Mouse (Mus musculus): ENCODE data around the gene Gm266. TPM values are rescaled to one million over a fixed set of nuclear protein-coding genes. Genes with fewer than 3 reads are reported as not detected.

Gm266 gene
- 0.72 TPM in 1 of 2 replicates, not detected in the other for polyA plus RNA-seq (2011; ENCODE audit: insufficient read length, low read depth, missing spikeins)

GRCm38 (mm10) chr12:111485652-111486306, at the start of gene Gm266:
TSS of gene Gm266 (minus strand) at chr12:111485823.
- Histone ChIP-seq H3K4me1 (ENCODE audit: control insufficient read depth, insufficient read depth, low read length) (no peaks in the 10 kb centered on the region), H3K27ac (ENCODE audit: insufficient read depth, low read length) (no peak within 1 kb of the TSS), H3K4me3 (ENCODE audit: insufficient read depth, low read length) (peak within 1 kb of the TSS; percentile 7; the same call in 1 of the 2 replicates)
- TF ChIP-seq POLR2A (IDR thresholded peaks at IDR 0.05; ENCODE audit: low read depth, low read length): no peak
- TF ChIP-seq CTCF (IDR thresholded peaks at IDR 0.05; ENCODE audit: borderline replicate concordance, insufficient read depth, low read length): no peak

- TF ChIP-seq POLR2A (IDR thresholded peaks at IDR 0.05; ENCODE audit: low read depth, low read length) (no peak), CTCF (IDR thresholded peaks at IDR 0.05; ENCODE audit: borderline replicate concordance, insufficient read depth, low read length) (no peak)
- H3K27ac ChIP-seq (ENCODE audit: insufficient read depth, low read length): no peak overlapping the region
- H3K4me3 ChIP-seq (ENCODE audit: insufficient read depth, low read length): no peak overlapping the region
- peaks cover 12% of the 10 kb centered on the region for H3K4me1 ChIP-seq (ENCODE audit: control insufficient read depth, insufficient read depth, low read length)
These were observed 49.7 kb upstream of the Gm266 start for GRCm38 (mm10) chr12:111535281-111535680.

GRCm38 (mm10) chr12:111533096-111533794, 47.6 kb upstream of the Gm266 start:
- TF ChIP-seq CTCF (IDR thresholded peaks at IDR 0.05; ENCODE audit: borderline replicate concordance, insufficient read depth, low read length) (no peak), POLR2A (IDR thresholded peaks at IDR 0.05; ENCODE audit: low read depth, low read length) (no peak)
- Histone ChIP-seq H3K27ac (ENCODE audit: insufficient read depth, low read length) (no peak overlapping the region), H3K4me1 (ENCODE audit: control insufficient read depth, insufficient read depth, low read length) (peaks cover 12% of the 10 kb centered on the region), H3K4me3 (ENCODE audit: insufficient read depth, low read length) (no peak overlapping the region)

- Histone ChIP-seq H3K4me1 (ENCODE audit: control insufficient read depth, insufficient read depth, low read length) (peaks cover 9% of the 10 kb centered on the region; the same call in 1 of the 2 replicates), H3K4me3 (ENCODE audit: insufficient read depth, low read length) (no peak overlapping the region), H3K27ac (ENCODE audit: insufficient read depth, low read length) (no peak overlapping the region)
- TF ChIP-seq POLR2A (IDR thresholded peaks at IDR 0.05; ENCODE audit: low read depth, low read length): no peak
- TF ChIP-seq CTCF (IDR thresholded peaks at IDR 0.05; ENCODE audit: borderline replicate concordance, insufficient read depth, low read length): no peak
These were observed 43.6 kb upstream of the Gm266 start for GRCm38 (mm10) chr12:111529192-111529591.

- Histone ChIP-seq H3K4me1 (ENCODE audit: control insufficient read depth, insufficient read depth, low read length) (peaks cover 9% of the 10 kb centered on the region; the same call in 1 of the 2 replicates), H3K4me3 (ENCODE audit: insufficient read depth, low read length) (no peak overlapping the region), H3K27ac (ENCODE audit: insufficient read depth, low read length) (no peak overlapping the region)
- TF ChIP-seq POLR2A (IDR thresholded peaks at IDR 0.05; ENCODE audit: low read depth, low read length): no peak
- TF ChIP-seq CTCF (IDR thresholded peaks at IDR 0.05; ENCODE audit: borderline replicate concordance, insufficient read depth, low read length): no peak
These were observed 42.1 kb upstream of the Gm266 start for GRCm38 (mm10) chr12:111527643-111528281.

GRCm38 (mm10) chr12:111524883-111525282, 39.3 kb upstream of the Gm266 start:
- H3K4me1 ChIP-seq (ENCODE audit: control insufficient read depth, insufficient read depth, low read length): no peaks in the 10 kb centered on the region
- H3K27ac ChIP-seq (ENCODE audit: insufficient read depth, low read length): no peak overlapping the region
- H3K4me3 ChIP-seq (ENCODE audit: insufficient read depth, low read length): no peak overlapping the region
- TF ChIP-seq POLR2A (IDR thresholded peaks at IDR 0.05; ENCODE audit: low read depth, low read length): no peak
- TF ChIP-seq CTCF (IDR thresholded peaks at IDR 0.05; ENCODE audit: borderline replicate concordance, insufficient read depth, low read length): no peak

GRCm38 (mm10) chr12:111524469-111524868, 38.8 kb upstream of the Gm266 start:
- Histone ChIP-seq H3K4me3 (ENCODE audit: insufficient read depth, low read length) (no peak overlapping the region), H3K4me1 (ENCODE audit: control insufficient read depth, insufficient read depth, low read length) (no peaks in the 10 kb centered on the region), H3K27ac (ENCODE audit: insufficient read depth, low read length) (no peak overlapping the region)
- TF ChIP-seq CTCF (IDR thresholded peaks at IDR 0.05; ENCODE audit: borderline replicate concordance, insufficient read depth, low read length) (no peak), POLR2A (IDR thresholded peaks at IDR 0.05; ENCODE audit: low read depth, low read length) (no peak)

- H3K4me1 ChIP-seq (ENCODE audit: control insufficient read depth, insufficient read depth, low read length): no peaks in the 10 kb centered on the region
- no peak overlapping the region for H3K27ac ChIP-seq (ENCODE audit: insufficient read depth, low read length)
- H3K4me3 ChIP-seq (ENCODE audit: insufficient read depth, low read length): no peak overlapping the region
- TF ChIP-seq POLR2A (IDR thresholded peaks at IDR 0.05; ENCODE audit: low read depth, low read length) (no peak), CTCF (IDR thresholded peaks at IDR 0.05; ENCODE audit: borderline replicate concordance, insufficient read depth, low read length) (no peak)
These were observed 35.4 kb upstream of the Gm266 start for GRCm38 (mm10) chr12:111520994-111521393.

- H3K27ac ChIP-seq (ENCODE audit: insufficient read depth, low read length): no peak overlapping the region
- TF ChIP-seq CTCF (IDR thresholded peaks at IDR 0.05; ENCODE audit: borderline replicate concordance, insufficient read depth, low read length) (no peak), POLR2A (IDR thresholded peaks at IDR 0.05; ENCODE audit: low read depth, low read length) (no peak)
- no peaks in the 10 kb centered on the region for H3K4me1 ChIP-seq (ENCODE audit: control insufficient read depth, insufficient read depth, low read length)
- H3K4me3 ChIP-seq (ENCODE audit: insufficient read depth, low read length): no peak overlapping the region
These were observed 34.2 kb upstream of the Gm266 start for GRCm38 (mm10) chr12:111519821-111520220.
